Mouse (Mus musculus) megakaryocyte, embryonic 14.5 days (primary cell): ENCODE measurements at regions not wholly inside any gene's neighbourhood (a gene's known extent, or its start where the extent isn't known, plus 50 kb on each side); places are given as distances from the start of the nearest gene placed in this dataset.

ENCODE experiments used
- FLI1 ChIP-seq: IDR thresholded peaks from 2 replicates; pipeline ENCODE4 v1.6.1; 2012; ENCODE audit warnings: low read length, inconsistent platforms, mixed read lengths
- GATA1 ChIP-seq: IDR thresholded peaks from 3 replicates; pipeline ENCODE4 v1.6.1; 2012; ENCODE audit warnings: mixed read lengths, low read length, inconsistent platforms, borderline replicate concordance

- TF ChIP-seq GATA1: no peak
- no peak for TF ChIP-seq FLI1
These were observed 90.0 kb downstream of the Gadd45g start for GRCm38 (mm10) chr13:51936441-51936840.
